Mouse (Mus musculus) limb, embryonic 14.5 days (tissue): ENCODE data around the gene Il22ra1. TPM values are rescaled to one million over a fixed set of nuclear protein-coding genes. Genes with fewer than 3 reads are reported as not detected.
A peak's percentile ranks its signal among the peaks of the same experiment; 100 is the strongest.

Source experiments
- ATAC-seq: fragments of 200-750 bp; cut with Nextera tagmentation; 2 replicates; pipeline ENCODE4 v1.8.0; 2017; ENCODE audit warnings: low read depth, moderate number of reproducible peaks, moderate TSS enrichment; ENCODE audit not compliant: low FRiP score
- DNase-seq: peaks from one replicate; pipeline ENCODE4 v3.0.0-alpha.2; 2015; ENCODE audit warnings: low spot score
- H3K27ac ChIP-seq: fragments of 300-500 bp; sonication (generic); replicated peaks from 2 replicates; pipeline ENCODE4 v1.5.1; 2014; ENCODE audit warnings: low read depth, mild to moderate bottlenecking, low read length, moderate library complexity, mixed read lengths
- H3K27me3 ChIP-seq: fragments of 300-500 bp; sonication (generic); 2 replicates; pipeline ENCODE4 v1.6.1; 2014; ENCODE audit warnings: low read length, mixed read lengths; ENCODE audit not compliant: control insufficient read depth, insufficient read depth
- H3K36me3 ChIP-seq: fragments of 300-500 bp; sonication (generic); 2 replicates; pipeline ENCODE4 v1.6.1; 2014; ENCODE audit warnings: mild to moderate bottlenecking, low read length, moderate library complexity, mixed read lengths; ENCODE audit not compliant: control insufficient read depth, insufficient read depth
- H3K4me1 ChIP-seq: fragments of 300-500 bp; sonication (generic); 2 replicates; pipeline ENCODE4 v1.6.1; 2014; ENCODE audit warnings: antibody characterized with exemption, low read length, mixed read lengths; ENCODE audit not compliant: control insufficient read depth, insufficient read depth
- H3K4me2 ChIP-seq: fragments of 300-500 bp; sonication (generic); replicated peaks from 2 replicates; pipeline ENCODE4 v1.6.1; 2014; ENCODE audit warnings: low read depth, mild to moderate bottlenecking, low read length, moderate library complexity; ENCODE audit not compliant: severe bottlenecking
- H3K4me3 ChIP-seq: fragments of 300-500 bp; sonication (generic); replicated peaks from 2 replicates; pipeline ENCODE4 v1.5.1; 2014; ENCODE audit warnings: low read length
- H3K9ac ChIP-seq: fragments of 300-500 bp; sonication (generic); 2 replicates; pipeline ENCODE4 v1.6.1; 2014; ENCODE audit warnings: mild to moderate bottlenecking, low read depth, low read length, moderate library complexity; ENCODE audit not compliant: severe bottlenecking
- H3K9me3 ChIP-seq: fragments of 300-500 bp; sonication (generic); 2 replicates; pipeline ENCODE4 v1.6.1; 2016; ENCODE audit warnings: low read length; ENCODE audit not compliant: control insufficient read depth
- POLR2A ChIP-seq: fragments of 200-500 bp; IDR thresholded peaks from 2 replicates; pipeline ENCODE4 v1.8.0; 2012; ENCODE audit warnings: inconsistent platforms, mild to moderate bottlenecking, moderate library complexity, borderline replicate concordance; ENCODE audit not compliant: insufficient read depth, insufficient read length; ENCODE audit errors: extremely low read depth
- WGBS: fragments of 180-500 bp; shearing (Covaris S2); extraction: QIAGEN DNeasy Blood & Tissue Kit; methylation state at CpG from one replicate; pipeline ENCODE4 v1.1.7; 2014; 5-methylcytosine and 5-hydroxymethylcytosine counted together
- polyA plus RNA-seq, 2 experiments: library from polyadenylated mRNA; depleted of rRNA in 1 of 2; stranded (reverse) in 1 of 2; unstranded in 1 of 2; fragments of >200 nt; fragmentation: Nextera tagmentation in 1 of 2; extraction: Ambion mirVana in 1 of 2; gene quantifications; 2 replicates each; pipeline versions ENCODE4 v1.2.1 to v1.2.3; 2012 to 2014

The Il22ra1 gene
- polyA plus RNA-seq, 2 experiments = 1.2 TPM

- no peak within 1 kb of the TSS for H3K4me2 ChIP-seq
- H3K27ac ChIP-seq = no peak within 1 kb of the TSS
- 0 out of 2 replicates have a peak, but pooled peaks cover 7% of the 10 kb centered on the region for H3K9me3 ChIP-seq
- peak; percentile 58; the same call in 1 of the 2 replicates for ATAC-seq
- 45% methylated on average over 10 of the region's 10 CpGs for WGBS
- H3K27me3 ChIP-seq = no peaks in the 10 kb centered on the region
- peaks cover 9% of the 10 kb centered on the region; the same call in 1 of the 2 replicates for H3K4me1 ChIP-seq
- no peak within 1 kb of the TSS for H3K4me3 ChIP-seq
- no peaks in the 10 kb centered on the region for H3K36me3 ChIP-seq
- H3K9ac ChIP-seq = no peak within 1 kb of the TSS
- no peak for DNase-seq
- TF ChIP-seq POLR2A = no peak
Observed at GRCm38 (mm10) chr4:135759356-135759976, 31.5 kb downstream of the Il22ra1 start, which contains the start of gene Myom3. Gene Myom3, plus strand, starts transcription at chr4:135759715.

GRCm38 (mm10) chr4:135761048-135761447 is 33.1 kb downstream of the Il22ra1 start:
- H3K4me2 ChIP-seq = no peak overlapping the region
- H3K27me3 ChIP-seq = no peaks in the 10 kb centered on the region
- H3K27ac ChIP-seq = no peak overlapping the region
- H3K9me3 ChIP-seq = no peaks in the 10 kb centered on the region
- peaks cover 9% of the 10 kb centered on the region; the same call in 1 of the 2 replicates for H3K4me1 ChIP-seq
- no peak overlapping the region for H3K9ac ChIP-seq
- ATAC-seq = no peak
- H3K4me3 ChIP-seq = no peak overlapping the region
- TF ChIP-seq POLR2A = no peak
- no peaks in the 10 kb centered on the region for H3K36me3 ChIP-seq
- no peak for DNase-seq
- 59% methylated on average over 8 of the region's 8 CpGs for WGBS

- WGBS = 72% methylated on average over 7 of the region's 7 CpGs
- H3K27ac ChIP-seq = no peak overlapping the region
- ATAC-seq (no peak), DNase-seq (no peak)
- H3K4me1 ChIP-seq = peaks cover 9% of the 10 kb centered on the region; the same call in 1 of the 2 replicates
- no peaks in the 10 kb centered on the region for H3K36me3 ChIP-seq
- H3K4me2 ChIP-seq = no peak overlapping the region
- H3K9ac ChIP-seq = no peak overlapping the region
- no peaks in the 10 kb centered on the region for H3K27me3 ChIP-seq
- H3K9me3 ChIP-seq = no peaks in the 10 kb centered on the region
- TF ChIP-seq POLR2A = no peak
- H3K4me3 ChIP-seq = no peak overlapping the region
Observed at GRCm38 (mm10) chr4:135761569-135761968, 33.6 kb downstream of the Il22ra1 start.

GRCm38 (mm10) chr4:135762251-135762906 is 34.4 kb downstream of the Il22ra1 start:
- no peak for TF ChIP-seq POLR2A
- Histone ChIP-seq H3K36me3 (no peaks in the 10 kb centered on the region), H3K4me1 (peaks cover 9% of the 10 kb centered on the region; the same call in 1 of the 2 replicates), H3K4me2 (peak overlapping the region; percentile 56), H3K9ac (peak overlapping the region; percentile 32; the same call in 1 of the 2 replicates), H3K27ac (no peak overlapping the region), H3K4me3 (peak overlapping the region; percentile 30), H3K9me3 (no peaks in the 10 kb centered on the region), H3K27me3 (no peaks in the 10 kb centered on the region)
- WGBS = 8% methylated on average over 19 of the region's 19 CpGs
- ATAC-seq = peak; percentile 44; the same call in 1 of the 2 replicates
- DNase-seq = peak; percentile 66

- no peak for TF ChIP-seq POLR2A
- no peak overlapping the region for H3K9ac ChIP-seq
- H3K27ac ChIP-seq = no peak overlapping the region
- no peak overlapping the region for H3K4me2 ChIP-seq
- H3K27me3 ChIP-seq = no peaks in the 10 kb centered on the region
- H3K9me3 ChIP-seq = no peaks in the 10 kb centered on the region
- ATAC-seq = no peak
- H3K4me3 ChIP-seq = no peak overlapping the region
- 83% methylated on average over 12 of the region's 13 CpGs for WGBS
- no peak for DNase-seq
- no peaks in the 10 kb centered on the region for H3K36me3 ChIP-seq
- peaks cover 9% of the 10 kb centered on the region; the same call in 1 of the 2 replicates for H3K4me1 ChIP-seq
Observed at GRCm38 (mm10) chr4:135764700-135765099, 36.7 kb downstream of the Il22ra1 start.
